Comparison of ENCODE assay signal across 8 mouse cellular contexts in genomic region chr9:88326930-88327901, GRCm38 (mm10). TPM values are rescaled to one million over a fixed set of nuclear protein-coding genes. Genes with fewer than 3 reads are reported as not detected.
A peak's percentile ranks its signal among the peaks of the same experiment; 100 is the strongest.
DNase-seq lines count a peak whose midpoint lies in the region; ATAC-seq lines count a peak whose summit lies in the region.

Gene Nt5e, plus strand, starts transcription at chr9:88327197.

- H3K9ac ChIP-seq in hindbrain, embryonic 12.5 days, result peak within 1 kb of the TSS; percentile 61

- peak within 1 kb of the TSS; percentile 54 for H3K4me3 ChIP-seq in hindbrain, embryonic 12.5 days

- H3K4me1 ChIP-seq in hindbrain, embryonic 12.5 days, result peaks cover 4% of the 10 kb centered on the region; the same call in 1 of the 2 replicates

- peak within 1 kb of the TSS; percentile 95 for H3K4me2 ChIP-seq in hindbrain, embryonic 12.5 days (replicated peaks)

- H3K27ac ChIP-seq in hindbrain, embryonic 12.5 days, result no peak within 1 kb of the TSS

- DNase-seq in Muller cell, postnatal 12 days (ENCODE audit: inconsistent ontology term), result peak; percentile 93
- peak; percentile 88 to 90 for DNase-seq in cerebellum, postnatal 10 days
- peak; percentile 24 to 52 for DNase-seq in frontal cortex, postnatal 25 days (ENCODE audit: low spot score in 2 of 2)
- DNase-seq in layer of hippocampus, postnatal 14 days (ENCODE audit: low spot score in 2 of 2), result peak; percentile 61 to 62
- DNase-seq in lung, postnatal 10 days, result peak; percentile 68
- DNase-seq in ovary, postnatal 36 days (ENCODE audit: low spot score), result peak; percentile 67
- DNase-seq in urinary bladder, adult 2 months (ENCODE audit: low spot score), result peak; percentile 61

- WGBS in hindbrain, embryonic 12.5 days, result 1% methylated on average over 61 of the region's 66 CpGs

- peaks cover 2% of the 10 kb centered on the region; the same call in 1 of the 2 replicates for H3K9me3 ChIP-seq in hindbrain, embryonic 12.5 days (replicated peaks)

- peak; percentile 95 for ATAC-seq in hindbrain, embryonic 12.5 days (ENCODE audit: low FRiP score)

- peaks cover 52% of the 10 kb centered on the region for H3K27me3 ChIP-seq in hindbrain, embryonic 12.5 days

- H3K36me3 ChIP-seq in hindbrain, embryonic 12.5 days, result no peaks in the 10 kb centered on the region

RNA-seq across cellular contexts. Expression of gene Nt5e, which starts in this region (rescaled TPM):
- polyA plus RNA-seq in hindbrain, embryonic 12.5 days (2016; fragmentation: Nextera tagmentation; extraction: Ambion mirVana), result 1.5 and 1.6 TPM in 2 replicates
- total RNA-seq in layer of hippocampus, postnatal 14 days (2021), result 1 to 10 TPM; 3.8 to 4.6 TPM
- polyA plus RNA-seq in urinary bladder, adult 2 months (2012; rRNA removed), result 42.1 and 46.8 TPM in 2 replicates

Comparison
In these comparisons a context has a peak if more than half of its experiments do, and no peak if none do; other contexts are left out.
1. RNA of gene Nt5e (polyA plus RNA-seq): 42.1 to 46.8 TPM in urinary bladder, adult 2 months; 1.5 to 1.6 TPM in hindbrain, embryonic 12.5 days; every median in the first group is over 10 times any median in the second.
2. DNase-seq: peak in every context shown above with its lines; median percentile 93 in Muller cell, postnatal 12 days; 89 in cerebellum, postnatal 10 days; 68 in lung, postnatal 10 days; 67 in ovary, postnatal 36 days; 62 in layer of hippocampus, postnatal 14 days; 61 in urinary bladder, adult 2 months; 38 in frontal cortex, postnatal 25 days.